Mouse (Mus musculus): ENCODE measurements around the gene Gpx8. TPM values are rescaled to one million over a fixed set of nuclear protein-coding genes. Genes with fewer than 3 reads are reported as not detected.
"Not testable (repeated sequence)": the region's sequence is repeated elsewhere in the genome, so short reads cannot be mapped to it uniquely, and the experiment has no call there.

Gene Gpx8
- polyA plus RNA-seq, 1 experiment from 2014 or later = 67.1 TPM

GRCm38 (mm10) chr13:113032831-113033230, 13.4 kb downstream of the Gpx8 start:
- Histone ChIP-seq H3K4me2 (replicated peaks) (peak overlapping the region; percentile 62), H3K4me3 (replicated peaks; ENCODE audit: low read length) (no peak overlapping the region)

DNA sequence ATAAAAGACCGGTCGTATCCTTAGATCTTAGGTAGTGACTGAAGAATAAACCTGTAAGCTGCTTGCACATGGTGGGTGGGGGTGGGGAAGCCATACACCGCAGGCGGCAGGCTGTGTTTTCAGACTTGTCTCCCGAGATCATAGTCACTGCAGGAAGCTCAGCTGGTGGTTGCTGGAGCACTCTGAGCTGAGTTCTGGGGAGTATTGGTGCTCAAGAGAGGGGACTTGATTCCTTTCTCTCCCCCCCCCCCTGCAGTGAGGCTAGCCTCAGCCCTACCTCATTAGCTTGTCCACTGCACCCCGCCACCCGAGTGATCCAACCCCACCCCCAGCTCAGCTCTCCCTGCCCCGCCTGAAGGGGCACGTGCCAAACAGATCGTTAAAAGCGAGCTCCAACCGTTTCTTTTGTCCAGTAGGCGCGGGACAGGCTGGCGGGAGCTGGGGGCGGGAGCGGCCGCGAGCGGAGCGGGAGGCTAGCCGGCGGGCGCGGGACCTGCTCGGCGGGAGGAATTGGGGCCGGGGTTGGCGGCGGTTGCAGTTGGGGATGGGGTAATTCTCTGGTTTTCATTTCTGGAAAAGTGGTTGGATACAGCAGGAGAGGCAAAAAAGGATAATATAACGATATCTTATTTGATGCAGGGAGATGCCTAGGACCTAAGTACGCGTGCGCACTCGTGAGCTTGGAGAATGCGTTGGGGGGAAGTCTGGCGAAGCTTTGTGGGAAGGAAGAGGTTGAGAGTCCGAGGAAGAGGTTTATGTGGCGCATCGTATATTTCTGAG, 14.2 kb downstream of the Gpx8 start:
- H3K36me3 ChIP-seq (replicated peaks; ENCODE audit: control insufficient read depth, insufficient read depth) = no peaks in the 10 kb centered on the region
- H3K27ac ChIP-seq = peak overlapping the region; percentile 76
- DNase-seq (ENCODE audit: low spot score) (peak; percentile 77), ATAC-seq (ENCODE audit: low FRiP score) (peak; percentile 68)
- peak overlapping the region; percentile 56 for H3K4me3 ChIP-seq (replicated peaks; ENCODE audit: low read length)
- H3K27me3 ChIP-seq (ENCODE audit: control insufficient read depth, insufficient read depth, low read length) = peaks cover 30% of the 10 kb centered on the region
- WGBS = under 1% methylated on average over 40 of the region's 40 CpGs
- H3K4me1 ChIP-seq (replicated peaks; ENCODE audit: control insufficient read depth, insufficient read depth, low read length) = 0 out of 2 replicates have a peak, but pooled peaks cover 7% of the 10 kb centered on the region
- H3K9me3 ChIP-seq (ENCODE audit: control insufficient read depth, low read length) = no peaks in the 10 kb centered on the region
- H3K4me2 ChIP-seq (replicated peaks) = peak overlapping the region; percentile 62
- peak overlapping the region; percentile 63 for H3K9ac ChIP-seq

More at GRCm38 (mm10) chr13:113032831-113033230, 13.4 kb downstream of the Gpx8 start:
- Histone ChIP-seq H3K4me1 (replicated peaks; ENCODE audit: control insufficient read depth, insufficient read depth, low read length) (0 out of 2 replicates have a peak, but pooled peaks cover 7% of the 10 kb centered on the region), H3K36me3 (replicated peaks; ENCODE audit: control insufficient read depth, insufficient read depth) (no peaks in the 10 kb centered on the region), H3K9me3 (ENCODE audit: control insufficient read depth, low read length) (no peaks in the 10 kb centered on the region), H3K27ac (no peak overlapping the region), H3K27me3 (ENCODE audit: control insufficient read depth, insufficient read depth, low read length) (peaks cover 35% of the 10 kb centered on the region), H3K9ac (no peak overlapping the region)
- DNase-seq (ENCODE audit: low spot score) (no peak), ATAC-seq (ENCODE audit: low FRiP score) (no peak)

- Histone ChIP-seq H3K4me2 (replicated peaks) (peak overlapping the region; percentile 62), H3K36me3 (replicated peaks; ENCODE audit: control insufficient read depth, insufficient read depth) (no peaks in the 10 kb centered on the region), H3K9me3 (ENCODE audit: control insufficient read depth, low read length) (no peaks in the 10 kb centered on the region), H3K27ac (no peak overlapping the region), H3K9ac (peak overlapping the region; percentile 63), H3K27me3 (ENCODE audit: control insufficient read depth, insufficient read depth, low read length) (peaks cover 30% of the 10 kb centered on the region), H3K4me3 (replicated peaks; ENCODE audit: low read length) (peak overlapping the region; percentile 56), H3K4me1 (replicated peaks; ENCODE audit: control insufficient read depth, insufficient read depth, low read length) (0 out of 2 replicates have a peak, but pooled peaks cover 7% of the 10 kb centered on the region)
- WGBS = 2% methylated on average over 7 of the region's 7 CpGs
- peak; percentile 28; the same call in 1 of the 2 replicates for ATAC-seq (ENCODE audit: low FRiP score)
- DNase-seq (ENCODE audit: low spot score) = no peak
Measured at GRCm38 (mm10) chr13:113031351-113031750, 14.9 kb downstream of the Gpx8 start.

- DNase-seq (ENCODE audit: low spot score) = no peak
- ATAC-seq (ENCODE audit: low FRiP score) = no peak
- peaks cover 6% of the 10 kb centered on the region; the same call in 1 of the 2 replicates for H3K27me3 ChIP-seq (ENCODE audit: control insufficient read depth, insufficient read depth, low read length)
- no peak overlapping the region for H3K27ac ChIP-seq
- no peak overlapping the region for H3K9ac ChIP-seq
- H3K4me2 ChIP-seq (replicated peaks) = no peak overlapping the region
- H3K9me3 ChIP-seq (ENCODE audit: control insufficient read depth, low read length) = no peaks in the 10 kb centered on the region
- H3K4me1 ChIP-seq (replicated peaks; ENCODE audit: control insufficient read depth, insufficient read depth, low read length) = no peaks in the 10 kb centered on the region
- no peaks in the 10 kb centered on the region for H3K36me3 ChIP-seq (replicated peaks; ENCODE audit: control insufficient read depth, insufficient read depth)
- H3K4me3 ChIP-seq (replicated peaks; ENCODE audit: low read length) = no peak overlapping the region
- WGBS = 89% methylated on average over 17 of the region's 17 CpGs
Measured at GRCm38 (mm10) chr13:113023274-113024143, 22.7 kb downstream of the Gpx8 start.

- Histone ChIP-seq H3K9ac (no peak overlapping the region), H3K36me3 (replicated peaks; ENCODE audit: control insufficient read depth, insufficient read depth) (no peaks in the 10 kb centered on the region), H3K4me3 (replicated peaks; ENCODE audit: low read length) (no peak overlapping the region), H3K9me3 (ENCODE audit: control insufficient read depth, low read length) (no peaks in the 10 kb centered on the region), H3K4me1 (replicated peaks; ENCODE audit: control insufficient read depth, insufficient read depth, low read length) (no peaks in the 10 kb centered on the region), H3K27ac (no peak overlapping the region), H3K27me3 (ENCODE audit: control insufficient read depth, insufficient read depth, low read length) (peaks cover 6% of the 10 kb centered on the region; the same call in 1 of the 2 replicates), H3K4me2 (replicated peaks) (no peak overlapping the region)
- WGBS = 76% methylated on average over 8 of the region's 8 CpGs
- ATAC-seq (ENCODE audit: low FRiP score) (no peak), DNase-seq (ENCODE audit: low spot score) (no peak)
Measured at GRCm38 (mm10) chr13:113022467-113022866, 23.7 kb downstream of the Gpx8 start.

DNA sequence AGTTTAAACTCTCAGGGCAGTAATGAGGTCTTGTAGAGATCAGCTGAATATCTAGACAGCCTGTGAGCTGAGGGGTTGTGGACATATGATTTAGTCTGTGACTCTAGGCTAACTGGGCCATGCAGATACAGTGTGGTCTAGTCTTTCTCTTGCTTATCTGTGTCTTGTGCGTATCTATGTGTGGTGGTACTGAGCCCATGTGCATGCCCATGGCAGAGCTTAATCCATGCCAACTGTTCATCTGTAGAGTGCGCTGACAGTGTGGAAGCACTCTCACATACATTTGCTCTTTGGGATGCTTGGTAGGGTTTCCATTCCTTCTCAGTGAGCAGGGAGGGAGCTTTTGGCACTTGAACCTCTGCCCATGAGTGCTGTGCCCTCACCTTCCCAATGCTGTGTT, 24.7 kb downstream of the Gpx8 start:
- H3K4me1 ChIP-seq (replicated peaks; ENCODE audit: control insufficient read depth, insufficient read depth, low read length) = no peaks in the 10 kb centered on the region
- no peak overlapping the region for H3K4me2 ChIP-seq (replicated peaks)
- no peaks in the 10 kb centered on the region for H3K9me3 ChIP-seq (ENCODE audit: control insufficient read depth, low read length)
- WGBS = 89% methylated on average over 2 of the region's 2 CpGs
- no peak overlapping the region for H3K9ac ChIP-seq
- H3K4me3 ChIP-seq (replicated peaks; ENCODE audit: low read length) = no peak overlapping the region
- no peaks in the 10 kb centered on the region for H3K36me3 ChIP-seq (replicated peaks; ENCODE audit: control insufficient read depth, insufficient read depth)
- no peak for DNase-seq (ENCODE audit: low spot score)
- peaks cover 6% of the 10 kb centered on the region; the same call in 1 of the 2 replicates for H3K27me3 ChIP-seq (ENCODE audit: control insufficient read depth, insufficient read depth, low read length)
- no peak for ATAC-seq (ENCODE audit: low FRiP score)
- H3K27ac ChIP-seq = no peak overlapping the region

- H3K9me3 ChIP-seq (ENCODE audit: control insufficient read depth, low read length); H3K36me3 ChIP-seq (replicated peaks; ENCODE audit: control insufficient read depth, insufficient read depth); H3K9ac ChIP-seq; H3K27ac ChIP-seq; H3K4me2 ChIP-seq (replicated peaks); ATAC-seq (ENCODE audit: low FRiP score); H3K4me3 ChIP-seq (replicated peaks; ENCODE audit: low read length); H3K27me3 ChIP-seq (ENCODE audit: control insufficient read depth, insufficient read depth, low read length); H3K4me1 ChIP-seq (replicated peaks; ENCODE audit: control insufficient read depth, insufficient read depth, low read length); DNase-seq (ENCODE audit: low spot score): not testable (repeated sequence)
- 60% methylated on average over 18 of the region's 20 CpGs for WGBS
Measured at GRCm38 (mm10) chr13:113013174-113013953, 32.8 kb downstream of the Gpx8 start.

DNA sequence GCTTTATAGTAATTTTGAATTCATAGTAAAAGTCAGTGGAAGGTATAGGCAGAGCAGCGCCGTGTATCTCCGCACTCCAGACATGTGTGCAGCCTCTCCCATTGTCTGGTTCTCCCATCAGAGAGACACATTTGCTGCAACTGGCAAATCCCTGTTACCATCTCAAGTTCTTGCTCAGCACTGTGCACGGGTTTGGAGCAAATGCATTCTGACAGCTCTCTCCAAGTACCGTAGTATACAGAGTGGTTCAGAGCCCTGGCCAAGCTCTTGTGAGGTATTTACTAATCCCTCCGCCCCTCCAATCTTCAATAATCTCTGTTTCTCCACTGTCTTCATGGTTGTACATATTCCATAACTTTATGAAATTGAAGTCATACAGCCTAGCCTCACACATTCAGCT, 33.5 kb downstream of the Gpx8 start:
- no peak for ATAC-seq (ENCODE audit: low FRiP score)
- Histone ChIP-seq H3K9me3 (ENCODE audit: control insufficient read depth, low read length) (no peaks in the 10 kb centered on the region), H3K4me1 (replicated peaks; ENCODE audit: control insufficient read depth, insufficient read depth, low read length) (no peaks in the 10 kb centered on the region), H3K9ac (no peak overlapping the region), H3K27ac (no peak overlapping the region), H3K4me3 (replicated peaks; ENCODE audit: low read length) (no peak overlapping the region), H3K36me3 (replicated peaks; ENCODE audit: control insufficient read depth, insufficient read depth) (no peaks in the 10 kb centered on the region), H3K4me2 (replicated peaks) (no peak overlapping the region), H3K27me3 (ENCODE audit: control insufficient read depth, insufficient read depth, low read length) (no peaks in the 10 kb centered on the region)
- 84% methylated on average over 6 of the region's 6 CpGs for WGBS
- DNase-seq (ENCODE audit: low spot score) = no peak
